Mouse (Mus musculus) frontal cortex, postnatal 36 days (tissue): Measurements from ENCODE around the gene Grxcr1.
A peak's percentile ranks its signal among the peaks of the same experiment; 100 is the strongest.

Experiments
- DNase-seq, 2 experiments: peaks; one replicate each; pipeline ENCODE4 v3.0.0; 2022; ENCODE audit warnings: low spot score in 2 of 2

Grxcr1 gene

DNA sequence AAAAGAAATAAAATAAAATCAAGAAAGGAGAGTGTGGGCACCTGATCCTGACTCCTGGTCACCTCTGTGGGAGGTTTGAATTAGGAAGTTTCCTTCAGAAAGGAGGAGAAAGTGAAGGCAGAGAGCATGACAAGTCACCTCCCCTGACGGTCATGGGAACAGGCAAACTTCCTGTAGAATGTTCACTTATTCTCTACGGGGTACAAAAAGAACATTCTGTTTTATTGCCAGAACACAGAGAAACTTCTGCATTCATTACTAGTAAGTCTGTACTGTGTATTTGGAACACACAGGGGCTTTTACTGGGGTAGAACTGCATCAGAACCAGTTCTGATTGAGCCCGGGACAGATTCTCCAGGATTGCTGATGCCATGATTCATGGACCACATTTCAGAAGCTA lies 55.5 kb downstream of the Grxcr1 start:
- no peak for DNase-seq

DNA sequence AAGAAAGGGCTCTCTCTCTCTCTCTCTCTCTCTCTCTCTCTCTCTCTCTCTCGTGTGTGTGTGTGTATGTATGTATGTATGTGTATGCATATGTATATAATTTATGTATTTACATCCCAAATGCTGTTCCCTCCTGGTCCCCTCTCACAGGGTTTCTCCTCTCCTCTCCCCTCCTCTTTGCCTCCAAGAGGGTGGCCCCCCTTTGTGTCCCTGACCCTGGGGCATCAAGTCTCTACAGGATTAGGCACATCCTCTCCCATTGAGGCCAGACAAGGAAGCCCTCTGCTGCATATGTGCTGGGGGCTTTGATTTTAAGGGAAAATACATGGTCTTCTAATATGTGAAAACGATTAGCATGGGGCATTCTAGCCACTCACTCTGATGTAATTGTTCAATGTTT lies 61.5 kb downstream of the Grxcr1 start:
- no peak for DNase-seq

DNA sequence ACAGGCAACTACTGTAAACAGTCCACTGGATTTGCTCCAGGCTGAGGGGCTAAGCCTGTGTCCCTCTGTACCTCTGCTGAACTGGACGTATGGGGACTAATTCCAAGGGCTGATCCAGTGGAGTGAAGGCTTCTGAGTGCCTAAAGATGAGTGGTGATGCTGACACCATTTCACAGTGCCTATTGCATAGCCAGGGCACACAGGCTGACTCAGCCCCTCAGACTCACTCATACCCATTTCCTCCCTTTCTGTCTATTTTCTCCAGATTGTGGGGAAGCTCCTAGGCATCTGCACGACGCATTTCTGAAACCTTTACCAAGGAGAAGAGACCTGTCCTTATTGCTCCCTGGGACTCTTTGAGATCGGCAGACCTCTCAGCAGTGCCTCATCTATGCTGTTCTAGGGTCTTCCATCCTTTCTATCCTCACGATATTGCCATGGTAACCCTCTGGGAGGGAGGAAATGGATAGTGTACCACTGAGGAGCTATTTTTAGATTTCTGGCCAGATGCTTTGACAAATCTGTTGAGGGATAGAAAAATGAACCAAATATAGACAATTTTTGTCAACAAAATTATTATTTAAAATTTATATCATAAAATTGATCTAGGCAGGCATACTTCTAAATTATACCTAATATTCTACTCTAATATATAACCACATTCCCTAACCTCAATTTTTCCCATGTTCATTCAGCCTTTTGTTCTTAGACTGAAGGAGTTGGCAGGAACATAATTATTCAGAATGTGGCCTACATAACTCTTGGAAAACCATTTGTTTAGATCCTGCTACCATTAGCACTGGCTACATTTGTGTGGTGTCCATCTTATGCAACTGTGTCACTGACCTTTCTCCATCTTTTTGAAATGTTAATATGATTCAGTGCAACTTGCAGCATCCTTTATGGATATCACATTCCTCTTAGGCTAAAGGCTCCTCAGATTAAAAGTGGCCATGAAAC lies 66.3 kb downstream of the Grxcr1 start:
- no peak for DNase-seq

DNA sequence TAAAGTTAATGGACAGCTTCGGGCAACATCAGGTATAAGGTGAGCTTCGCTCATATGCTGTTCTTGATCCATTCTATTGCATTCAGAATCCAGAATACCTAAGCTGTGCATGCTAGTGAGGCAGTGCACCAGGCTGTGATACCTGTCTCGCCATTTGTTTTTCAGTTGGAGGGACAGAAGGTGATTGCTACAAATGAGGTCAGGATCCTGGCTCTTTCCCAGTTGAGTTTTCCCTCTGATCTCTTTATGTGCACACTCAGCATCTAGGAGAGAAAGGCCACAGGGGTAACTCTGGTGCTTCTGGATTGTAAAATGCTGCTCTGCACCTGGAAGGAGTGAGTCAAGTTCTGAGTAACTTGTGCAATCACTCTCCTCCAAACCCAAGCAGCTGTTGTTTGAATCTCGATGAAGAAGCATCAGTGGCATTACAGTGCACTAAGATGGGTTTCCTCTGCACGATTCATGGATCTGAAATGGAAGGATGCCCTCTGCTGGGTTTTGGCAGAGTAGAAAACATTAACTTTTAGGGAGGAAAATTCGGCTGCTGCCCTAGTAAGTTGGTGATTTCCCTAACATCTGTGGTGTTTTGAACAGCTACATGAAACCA lies 80.9 kb downstream of the Grxcr1 start:
- DNase-seq: peak; percentile 29 to 72

DNA sequence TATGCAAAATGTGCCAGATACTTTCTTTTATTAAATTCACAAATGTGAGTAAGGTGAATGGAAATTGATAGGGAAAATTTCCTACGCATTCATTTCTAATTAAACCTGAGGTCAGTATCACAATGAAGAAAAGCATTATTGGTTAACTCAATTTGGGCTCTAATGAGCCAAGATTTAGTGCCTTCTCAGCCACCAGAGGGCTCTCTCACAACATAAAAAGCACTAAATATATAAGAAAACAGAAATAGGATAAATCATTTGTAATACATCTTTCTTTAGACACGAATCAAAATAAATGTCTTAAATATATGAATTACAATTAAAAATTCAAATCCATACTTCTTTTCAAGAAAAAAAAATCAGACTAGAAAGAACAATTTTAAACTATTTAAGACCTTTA lies 89.2 kb downstream of the Grxcr1 start:
- no peak for DNase-seq

DNA sequence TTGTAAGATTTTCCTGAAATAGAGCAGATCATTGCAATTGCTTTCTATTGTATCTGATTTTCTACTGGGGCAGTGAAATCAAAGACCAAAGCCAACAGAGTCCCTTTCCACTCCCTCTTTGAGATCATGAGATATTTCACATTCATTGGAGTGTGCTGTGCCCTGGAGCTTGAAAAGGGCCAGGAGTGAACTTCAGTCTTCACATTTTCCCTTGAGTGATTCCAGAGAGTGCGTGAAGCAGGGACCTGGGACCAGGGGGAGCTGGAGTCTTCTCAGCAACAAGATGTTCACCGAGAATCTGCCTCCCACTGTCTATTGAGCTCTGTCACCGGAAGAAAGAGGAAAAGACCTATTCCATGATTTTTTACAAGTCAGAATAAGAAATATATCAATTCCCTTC lies 91.2 kb downstream of the Grxcr1 start:
- DNase-seq: no peak

DNA sequence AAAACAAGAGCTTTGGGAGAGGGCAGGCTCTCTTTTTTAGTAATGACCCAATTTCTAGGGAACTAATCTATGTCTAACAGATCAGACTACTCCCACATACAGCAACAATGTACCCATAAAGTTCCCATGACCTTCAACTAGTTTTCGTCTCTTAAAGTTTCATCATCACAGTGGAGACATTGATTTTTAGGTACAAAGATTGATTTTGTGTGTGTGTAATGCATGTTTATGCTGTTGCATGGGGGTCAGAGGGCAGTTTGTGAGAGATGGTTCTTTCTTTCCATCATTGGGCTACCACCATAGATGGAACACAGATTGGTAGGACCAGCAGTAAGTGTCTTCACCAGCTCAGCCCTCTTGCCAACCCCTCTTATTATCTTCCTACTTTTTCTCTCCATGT lies 93.8 kb downstream of the Grxcr1 start:
- no peak for DNase-seq

DNA sequence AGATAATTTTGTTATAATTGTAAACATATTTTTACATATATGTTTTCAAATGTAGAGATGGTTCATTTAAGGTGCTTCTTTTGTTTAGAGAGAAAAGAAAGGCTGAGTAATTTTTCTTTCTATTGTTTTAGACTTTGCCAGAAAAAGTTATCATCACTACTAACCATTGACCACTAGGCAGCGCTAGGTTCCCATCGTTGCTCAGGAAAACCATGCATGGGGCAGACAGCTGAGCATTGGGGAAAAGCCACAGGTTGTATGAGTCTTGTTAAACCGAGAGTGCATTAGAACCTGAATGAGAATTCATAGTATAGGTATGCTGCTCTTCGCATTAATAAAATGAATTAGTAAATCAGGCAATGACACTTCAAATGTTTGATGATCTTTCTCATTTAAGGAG lies 96.8 kb downstream of the Grxcr1 start:
- DNase-seq: peak; percentile 19 to 37

DNA sequence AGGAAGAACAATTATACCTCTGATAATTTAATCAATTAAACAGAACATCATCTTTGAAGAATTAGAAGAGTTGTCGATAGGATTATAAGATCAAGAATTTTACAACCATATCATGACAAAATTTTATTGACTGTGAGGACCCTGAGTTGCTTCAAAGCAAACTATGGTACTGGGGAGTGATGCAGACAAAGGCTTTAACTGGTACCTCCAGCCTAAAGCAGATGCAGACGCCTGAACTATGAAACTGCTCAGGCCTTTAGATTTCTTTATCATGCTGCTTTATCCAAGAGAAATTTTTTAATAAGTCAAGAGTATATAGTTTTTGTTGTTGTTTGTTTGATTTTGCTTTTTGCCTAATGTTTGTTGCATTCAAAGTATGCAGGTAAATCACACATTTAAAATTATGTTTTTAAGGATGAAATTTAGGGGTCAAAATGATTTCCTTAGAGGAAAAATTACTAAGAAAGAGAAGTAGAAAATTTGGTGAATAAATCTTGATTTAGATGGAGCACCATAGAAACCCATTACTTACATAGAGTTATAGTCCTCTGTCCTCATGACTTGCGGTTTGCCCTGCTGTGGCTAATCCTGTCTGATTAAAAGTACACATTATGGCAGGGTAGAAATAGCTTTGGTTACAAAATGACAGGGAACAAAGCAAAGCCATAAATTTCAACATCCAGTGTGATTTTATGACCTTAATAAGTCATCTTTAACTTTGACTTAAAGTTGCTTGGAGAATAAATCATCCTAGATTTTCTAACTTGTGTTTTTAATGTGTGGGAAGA lies 97.4 kb downstream of the Grxcr1 start:
- no peak for DNase-seq

DNA sequence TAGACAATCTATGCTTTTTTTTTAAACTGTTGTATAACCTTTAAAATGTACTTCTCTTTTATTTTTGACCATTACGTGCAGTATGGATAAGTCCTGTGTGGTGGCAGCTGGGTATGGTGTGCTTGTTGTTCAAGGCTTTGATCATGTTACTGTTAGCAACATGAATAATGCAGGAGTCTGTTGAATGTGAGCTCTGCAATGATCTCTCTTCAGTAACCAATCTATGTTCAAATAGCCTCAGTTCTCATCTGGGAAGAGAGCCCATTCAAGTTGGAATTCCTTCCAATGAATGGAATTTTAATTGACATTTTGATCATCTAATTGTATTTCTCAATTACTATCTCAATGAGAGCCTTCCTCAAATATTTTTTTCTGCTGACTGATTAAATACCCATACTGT lies 115.2 kb downstream of the Grxcr1 start:
- DNase-seq: no peak

DNA sequence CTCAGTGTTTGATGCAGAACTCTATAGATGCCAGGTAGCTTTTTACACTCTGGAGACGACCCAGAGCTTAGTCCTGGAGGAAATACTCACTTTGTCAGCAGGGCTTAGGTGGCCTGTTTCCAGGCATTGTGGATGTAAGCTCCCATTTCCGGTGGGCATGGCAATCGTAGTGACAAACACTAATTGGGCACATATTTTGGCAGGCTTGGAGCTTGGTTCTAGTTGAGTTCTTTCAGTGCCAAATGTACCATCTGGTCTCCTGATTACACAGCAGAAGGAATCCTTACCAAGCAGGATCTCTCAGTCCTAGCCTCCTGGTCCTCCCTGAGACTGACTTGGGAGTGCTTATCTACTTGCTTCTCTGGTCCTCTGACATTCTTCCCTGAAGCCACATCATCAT lies 118.3 kb downstream of the Grxcr1 start:
- no peak for DNase-seq

DNA sequence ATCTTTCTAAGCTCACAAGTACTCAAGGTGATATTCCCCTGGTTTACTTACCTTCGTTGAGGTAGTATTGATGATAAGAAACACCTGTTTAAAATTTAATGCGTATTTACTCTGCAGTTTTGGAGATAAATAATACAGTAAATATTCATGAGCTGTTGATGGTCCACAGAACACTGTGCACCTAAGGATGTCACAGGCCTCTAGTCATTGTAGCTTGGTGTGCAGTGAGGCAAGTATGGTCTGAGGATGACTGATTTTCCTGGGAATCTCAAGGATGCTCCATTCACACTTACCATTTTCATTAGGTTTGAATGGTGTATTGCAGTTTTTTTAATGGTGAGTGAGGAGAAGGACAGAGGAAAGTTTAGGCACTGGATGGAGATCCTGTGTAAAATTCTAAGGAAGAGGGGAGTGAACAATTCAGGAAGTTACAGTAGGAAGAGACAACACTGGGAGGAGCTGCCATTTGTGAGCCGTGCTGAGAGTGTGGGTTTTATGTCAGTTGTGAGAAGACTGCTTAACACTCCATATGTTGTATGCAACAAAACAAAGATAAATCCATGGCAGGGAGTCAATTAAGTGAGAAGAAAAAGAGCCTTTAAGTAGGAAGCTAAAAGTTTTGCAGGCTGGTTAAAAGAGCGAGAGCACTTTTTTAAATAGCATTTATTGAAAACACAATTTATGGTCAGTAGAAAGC lies 118.9 kb downstream of the Grxcr1 start:
- DNase-seq: no peak

DNA sequence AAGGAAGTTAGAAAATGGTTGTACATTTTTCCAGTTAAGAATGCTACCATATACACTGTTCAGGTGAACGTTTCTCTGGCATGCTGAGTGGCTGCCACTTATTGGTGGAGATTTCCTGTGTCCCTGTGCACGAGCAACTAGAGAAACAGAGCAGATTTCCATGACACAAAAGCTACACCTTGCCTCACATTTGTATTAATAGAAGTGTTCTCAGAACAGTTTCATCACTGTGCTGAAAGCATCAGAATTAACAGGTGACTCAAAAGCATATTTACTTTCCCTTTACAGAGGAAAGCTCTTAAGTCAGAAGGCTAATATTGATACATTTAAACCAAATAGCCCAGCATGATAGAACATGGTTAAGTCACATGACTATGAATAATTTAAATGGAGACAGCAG lies 130.9 kb downstream of the Grxcr1 start:
- DNase-seq: no peak

DNA sequence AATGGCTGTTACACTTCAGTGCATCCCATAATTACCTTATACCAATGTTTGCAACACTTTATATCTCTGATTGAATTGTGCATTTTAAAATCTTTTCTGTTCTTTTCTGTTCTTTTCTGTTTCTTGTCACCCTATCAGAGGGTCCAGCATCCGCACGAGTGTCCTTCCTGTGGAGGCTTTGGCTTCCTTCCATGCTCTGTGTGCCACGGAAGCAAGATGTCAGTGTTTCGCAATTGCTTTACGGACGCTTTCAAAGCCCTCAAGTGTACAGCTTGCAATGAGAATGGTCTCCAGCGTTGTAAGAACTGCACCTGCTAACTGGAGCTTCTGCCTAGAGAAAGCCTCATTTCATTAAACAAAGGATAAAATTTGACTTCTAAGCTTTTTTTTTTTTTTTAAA lies 134.3 kb downstream of the Grxcr1 start:
- DNase-seq: no peak
